Mouse (Mus musculus): ENCODE measurements around the gene Gm21891. TPM values are rescaled to one million over a fixed set of nuclear protein-coding genes. Genes with fewer than 3 reads are reported as not detected.
"Not testable (repeated sequence)": the region's sequence is repeated elsewhere in the genome, so short reads cannot be mapped to it uniquely, and the experiment has no call there.

The Gm21891 gene
- polyA plus RNA-seq (2014; fragmentation: Nextera tagmentation; extraction: Ambion mirVana), result not detected in 2 replicates

DNA sequence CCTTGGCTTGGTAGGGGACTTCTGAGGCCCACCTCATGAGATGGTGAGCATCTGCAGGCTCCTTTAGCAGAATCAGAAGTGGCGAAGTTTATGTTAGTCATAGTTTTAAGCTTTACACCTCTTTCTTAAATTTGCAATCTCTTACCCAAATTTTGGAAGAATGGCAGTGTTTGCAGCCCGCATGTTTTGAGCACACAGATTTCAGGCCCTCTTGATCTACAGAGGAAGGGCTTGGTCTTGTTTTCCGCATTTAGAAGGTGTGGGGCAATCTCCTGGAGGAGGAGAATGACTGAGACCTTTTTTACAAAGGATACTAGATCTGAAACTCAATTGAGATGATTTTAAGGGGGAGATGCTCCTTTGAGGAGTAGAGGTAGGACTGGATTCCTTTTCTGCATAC, at the start of gene Gm21891:
TSS of gene Gm21891 (minus strand) at position 101 of the 400 bp plus-strand sequence.
- not testable (repeated sequence) for H3K9me3 ChIP-seq (replicated peaks; ENCODE audit: control insufficient read depth, low read length); H3K4me2 ChIP-seq (ENCODE audit: low read length); H3K4me1 ChIP-seq (ENCODE audit: control insufficient read depth, insufficient read depth, low read length); H3K27ac ChIP-seq (ENCODE audit: low read depth, low read length); H3K9ac ChIP-seq (ENCODE audit: low read length); DNase-seq (ENCODE audit: low spot score); H3K36me3 ChIP-seq (ENCODE audit: control insufficient read depth, insufficient read depth, low read length); H3K4me3 ChIP-seq (ENCODE audit: low read depth, low read length); ATAC-seq; H3K27me3 ChIP-seq (replicated peaks; ENCODE audit: control insufficient read depth, insufficient read depth, low read length)
- no CpG with 5 or more reads among the region's 3 CpGs for WGBS

DNA sequence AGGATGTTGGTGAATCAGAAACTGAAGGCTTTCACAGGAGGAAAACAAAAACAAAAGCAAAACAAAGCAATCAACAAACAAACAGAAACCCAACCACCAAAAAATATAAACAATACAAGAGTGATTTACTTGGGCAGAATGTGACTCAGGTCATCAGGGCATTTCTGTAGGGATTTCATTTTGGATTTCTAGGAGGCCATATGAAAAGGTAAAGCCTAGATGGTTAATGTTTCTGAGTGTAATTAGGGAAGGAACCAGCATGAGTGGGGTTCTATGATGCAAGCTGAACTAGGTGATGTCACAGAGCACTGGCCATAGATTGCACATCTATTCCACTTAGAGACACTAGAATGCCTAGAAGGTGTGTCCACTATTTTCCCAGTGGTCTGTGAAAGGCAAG, 28.4 kb upstream of the Gm21891 start, which contains the start of gene Gm21425:
TSS of gene Gm21425 (plus strand) at position 301 of the 400 bp plus-strand sequence.
- not testable (repeated sequence) for H3K4me3 ChIP-seq (ENCODE audit: low read depth, low read length); H3K27ac ChIP-seq (ENCODE audit: low read depth, low read length); H3K9ac ChIP-seq (ENCODE audit: low read length); ATAC-seq; H3K9me3 ChIP-seq (replicated peaks; ENCODE audit: control insufficient read depth, low read length); H3K27me3 ChIP-seq (replicated peaks; ENCODE audit: control insufficient read depth, insufficient read depth, low read length); H3K4me2 ChIP-seq (ENCODE audit: low read length); DNase-seq (ENCODE audit: low spot score); H3K4me1 ChIP-seq (ENCODE audit: control insufficient read depth, insufficient read depth, low read length); H3K36me3 ChIP-seq (ENCODE audit: control insufficient read depth, insufficient read depth, low read length)

Other genes with a start within 250 kb of the Gm21891 start
- not detected in 2 replicates for gene Gm20807, start 90.6 kb downstream of the Gm21891 start, polyA plus RNA-seq (2014; fragmentation: Nextera tagmentation; extraction: Ambion mirVana)
- gene Gm21425, start 28.5 kb upstream of the Gm21891 start, polyA plus RNA-seq (2014; fragmentation: Nextera tagmentation; extraction: Ambion mirVana), result not detected in 2 replicates
- gene Gm21828, start 90.4 kb upstream of the Gm21891 start, polyA plus RNA-seq (2014; fragmentation: Nextera tagmentation; extraction: Ambion mirVana), result not detected in 2 replicates
- not detected in 2 replicates for gene Gm21440, start 118.9 kb upstream of the Gm21891 start, polyA plus RNA-seq (2014; fragmentation: Nextera tagmentation; extraction: Ambion mirVana)
- gene Gm21454, start 119.0 kb upstream of the Gm21891 start, polyA plus RNA-seq (2014; fragmentation: Nextera tagmentation; extraction: Ambion mirVana), result not detected in 2 replicates
- not detected in 2 replicates for gene Gm21725, start 215.6 kb upstream of the Gm21891 start, polyA plus RNA-seq (2014; fragmentation: Nextera tagmentation; extraction: Ambion mirVana)